Mouse (Mus musculus) embryonic facial prominence, embryonic 15.5 days (tissue): ENCODE results near the gene Bola1. TPM values are rescaled to one million over a fixed set of nuclear protein-coding genes. Genes with fewer than 3 reads are reported as not detected.
"Not testable (repeated sequence)": the region's sequence is repeated elsewhere in the genome, so short reads cannot be mapped to it uniquely, and the experiment has no call there.

Source experiments
- ATAC-seq: fragments of 200-750 bp; cut with Nextera tagmentation; 2 replicates; pipeline ENCODE4 v1.8.0; 2017; ENCODE audit warnings: low read depth, moderate TSS enrichment; ENCODE audit not compliant: insufficient number of reproducible peaks, low FRiP score, low TSS enrichment
- H3K27ac ChIP-seq: fragments of 300-500 bp; sonication (generic); replicated peaks from 2 replicates; pipeline ENCODE4 v1.5.1; 2015; ENCODE audit warnings: mild to moderate bottlenecking, inconsistent platforms
- H3K27me3 ChIP-seq: fragments of 300-500 bp; sonication (generic); 2 replicates; pipeline ENCODE4 v1.6.1; 2015; ENCODE audit warnings: inconsistent platforms
- H3K36me3 ChIP-seq: fragments of 300-500 bp; sonication (generic); 2 replicates; pipeline ENCODE4 v1.6.1; 2015; ENCODE audit warnings: mild to moderate bottlenecking, inconsistent platforms
- H3K4me1 ChIP-seq: fragments of 300-500 bp; sonication (generic); 2 replicates; pipeline ENCODE4 v1.6.1; 2015; ENCODE audit warnings: inconsistent platforms
- H3K4me2 ChIP-seq: fragments of 300-500 bp; sonication (generic); replicated peaks from 2 replicates; pipeline ENCODE4 v1.6.1; 2015; ENCODE audit warnings: mild to moderate bottlenecking, inconsistent platforms
- H3K4me3 ChIP-seq: fragments of 300-500 bp; sonication (generic); replicated peaks from 2 replicates; pipeline ENCODE4 v1.5.1; 2015; ENCODE audit warnings: mild to moderate bottlenecking, inconsistent platforms
- H3K9ac ChIP-seq: fragments of 300-500 bp; sonication (generic); 2 replicates; pipeline ENCODE4 v1.6.1; 2015; ENCODE audit warnings: inconsistent platforms
- H3K9me3 ChIP-seq: fragments of 300-500 bp; sonication (generic); replicated peaks from 2 replicates; pipeline ENCODE4 v1.6.1; 2016; ENCODE audit warnings: inconsistent platforms
- WGBS: fragments of 180-500 bp; shearing (Covaris S2); methylation state at CpG from one replicate; pipeline ENCODE4 v1.1.7; 2015; 5-methylcytosine and 5-hydroxymethylcytosine counted together
- polyA plus RNA-seq: library from polyadenylated mRNA; unstranded; fragments of >200 nt; fragmentation: Nextera tagmentation; extraction: Ambion mirVana; gene quantifications from 2 replicates; pipeline ENCODE4 v1.2.1, GENCODE M21; 2015

Gene Bola1
- polyA plus RNA-seq, 1 experiment from 2014 or later, result 52.6 TPM

DNA sequence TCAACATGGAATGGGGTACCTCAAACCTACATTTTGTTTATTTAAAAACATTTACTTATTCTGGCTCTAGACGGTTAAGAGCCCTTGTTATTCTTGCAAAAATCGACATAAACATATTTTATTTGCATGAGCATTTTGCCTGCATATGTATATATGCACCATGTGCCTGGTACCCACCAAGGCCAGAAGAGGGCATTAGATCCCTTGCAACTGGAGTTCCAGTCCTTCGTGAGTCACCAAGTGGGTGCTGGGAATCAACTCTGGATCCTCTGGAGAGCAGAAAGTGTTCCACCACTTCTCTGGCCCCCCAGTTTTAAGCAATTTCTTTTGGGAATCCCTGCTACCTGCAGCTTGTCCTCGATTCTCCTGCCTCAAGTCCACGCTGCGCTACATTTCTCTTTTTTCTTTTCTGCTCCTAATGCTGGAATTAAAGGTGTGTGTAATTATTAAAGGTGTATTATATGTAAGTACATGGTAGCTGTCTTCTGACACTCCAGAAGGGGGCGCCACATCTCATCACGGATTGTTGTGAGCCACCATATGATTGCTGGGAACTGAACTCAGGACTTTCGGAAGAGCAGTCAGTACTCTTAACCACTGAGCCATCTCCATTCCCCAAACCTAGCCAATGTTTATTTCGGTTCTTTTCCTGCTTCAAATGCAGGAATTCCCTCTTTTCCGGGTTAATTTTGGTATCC lies 23.7 kb downstream of the Bola1 start:
- H3K4me2 ChIP-seq, result no peak overlapping the region
- H3K27ac ChIP-seq, result no peak overlapping the region
- H3K27me3 ChIP-seq, result no peaks in the 10 kb centered on the region
- no peak overlapping the region for H3K9ac ChIP-seq
- H3K36me3 ChIP-seq, result peaks cover 3% of the 10 kb centered on the region; the same call in 1 of the 2 replicates
- no peaks in the 10 kb centered on the region for H3K9me3 ChIP-seq
- H3K4me3 ChIP-seq, result no peak overlapping the region
- WGBS, result 89% methylated on average over 11 of the region's 11 CpGs
- ATAC-seq, result no peak
- peaks cover 14% of the 10 kb centered on the region for H3K4me1 ChIP-seq

DNA sequence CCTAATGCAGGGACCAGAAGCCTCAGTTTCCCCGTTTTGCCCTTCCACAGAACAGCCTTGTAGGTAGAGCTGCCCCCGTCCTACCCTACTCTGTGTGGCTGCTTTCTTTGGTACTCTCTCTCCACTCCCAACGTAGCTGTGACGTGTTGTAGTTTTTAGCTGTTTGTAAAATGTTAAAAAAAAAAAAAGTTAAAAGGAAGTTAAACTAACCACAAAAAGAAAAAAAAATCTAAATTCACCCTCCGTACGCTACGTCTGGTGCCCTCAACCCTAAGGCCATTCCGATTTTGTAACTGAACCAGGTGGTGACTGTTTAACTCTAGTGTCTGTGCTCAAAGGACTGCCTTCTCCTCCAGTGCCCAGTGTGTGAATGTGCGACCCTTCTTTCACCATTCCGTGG lies 24.5 kb downstream of the Bola1 start:
- peaks cover 8% of the 10 kb centered on the region; the same call in 1 of the 2 replicates for H3K36me3 ChIP-seq
- no peak for ATAC-seq
- H3K9me3 ChIP-seq, result no peaks in the 10 kb centered on the region
- WGBS, result 75% methylated on average over 10 of the region's 10 CpGs
- H3K27me3 ChIP-seq, result no peaks in the 10 kb centered on the region
- peaks cover 14% of the 10 kb centered on the region for H3K4me1 ChIP-seq
- no peak overlapping the region for H3K9ac ChIP-seq
- no peak overlapping the region for H3K27ac ChIP-seq
- H3K4me2 ChIP-seq, result no peak overlapping the region
- H3K4me3 ChIP-seq, result no peak overlapping the region

DNA sequence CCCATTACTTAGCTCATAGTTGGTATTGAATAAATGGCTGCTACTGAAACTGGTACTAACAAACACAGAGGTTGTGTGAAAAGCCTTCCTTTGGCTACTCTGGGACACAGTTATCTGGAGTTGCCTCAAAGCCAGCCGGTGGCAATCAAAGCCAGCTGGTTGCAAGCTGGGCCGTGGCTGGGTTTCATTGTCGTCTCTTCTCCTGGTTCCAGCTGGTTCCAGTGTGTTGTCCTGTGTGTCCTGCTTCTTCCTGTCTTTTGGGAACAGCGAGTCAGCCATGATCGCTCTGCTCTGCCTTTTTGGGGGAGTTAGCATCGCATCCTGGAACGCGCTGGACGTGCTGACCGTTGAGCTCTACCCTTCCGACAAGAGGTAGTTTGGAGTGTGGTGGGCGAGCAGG lies 26.5 kb downstream of the Bola1 start:
- Histone ChIP-seq H3K9ac (no peak overlapping the region), H3K4me1 (peaks cover 11% of the 10 kb centered on the region), H3K9me3 (no peaks in the 10 kb centered on the region), H3K4me3 (no peak overlapping the region), H3K27me3 (no peaks in the 10 kb centered on the region), H3K4me2 (peak overlapping the region; percentile 8; the same call in 1 of the 2 replicates), H3K36me3 (peaks cover 12% of the 10 kb centered on the region; the same call in 1 of the 2 replicates), H3K27ac (no peak overlapping the region)
- ATAC-seq, result no peak
- 33% methylated on average over 12 of the region's 12 CpGs for WGBS

DNA sequence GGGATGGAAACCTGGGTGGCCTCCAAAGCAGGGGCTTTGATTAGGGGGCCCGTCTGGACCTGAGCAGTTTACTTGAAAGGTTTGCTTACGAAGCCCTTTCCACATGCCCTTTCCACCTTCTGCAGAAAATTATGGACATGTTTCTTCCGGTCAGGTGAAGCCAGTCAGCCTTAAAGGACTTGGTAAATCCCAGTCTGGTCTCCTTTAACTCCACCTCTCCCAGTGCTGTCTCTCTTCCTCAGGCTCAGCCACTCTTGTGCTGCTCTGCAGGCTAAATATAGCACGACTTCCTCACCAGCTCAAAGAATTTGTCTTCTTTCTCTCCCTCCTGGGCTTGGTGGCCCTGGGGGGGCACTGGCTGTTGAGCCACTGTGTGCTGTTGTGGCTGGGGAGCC lies 37.1 kb downstream of the Bola1 start:
- no peaks in the 10 kb centered on the region for H3K9me3 ChIP-seq
- peak overlapping the region; percentile 81 for H3K4me2 ChIP-seq
- H3K4me1 ChIP-seq, result peaks cover 29% of the 10 kb centered on the region
- H3K27ac ChIP-seq, result no peak overlapping the region
- no peak for ATAC-seq
- H3K9ac ChIP-seq, result 0 out of 2 replicates have a peak overlapping the region, but pooled peaks have one; percentile 4
- 19% methylated on average over 4 of the region's 4 CpGs for WGBS
- H3K27me3 ChIP-seq, result no peaks in the 10 kb centered on the region
- no peak overlapping the region; the same call in 1 of the 2 replicates for H3K4me3 ChIP-seq
- peaks cover 15% of the 10 kb centered on the region for H3K36me3 ChIP-seq

DNA sequence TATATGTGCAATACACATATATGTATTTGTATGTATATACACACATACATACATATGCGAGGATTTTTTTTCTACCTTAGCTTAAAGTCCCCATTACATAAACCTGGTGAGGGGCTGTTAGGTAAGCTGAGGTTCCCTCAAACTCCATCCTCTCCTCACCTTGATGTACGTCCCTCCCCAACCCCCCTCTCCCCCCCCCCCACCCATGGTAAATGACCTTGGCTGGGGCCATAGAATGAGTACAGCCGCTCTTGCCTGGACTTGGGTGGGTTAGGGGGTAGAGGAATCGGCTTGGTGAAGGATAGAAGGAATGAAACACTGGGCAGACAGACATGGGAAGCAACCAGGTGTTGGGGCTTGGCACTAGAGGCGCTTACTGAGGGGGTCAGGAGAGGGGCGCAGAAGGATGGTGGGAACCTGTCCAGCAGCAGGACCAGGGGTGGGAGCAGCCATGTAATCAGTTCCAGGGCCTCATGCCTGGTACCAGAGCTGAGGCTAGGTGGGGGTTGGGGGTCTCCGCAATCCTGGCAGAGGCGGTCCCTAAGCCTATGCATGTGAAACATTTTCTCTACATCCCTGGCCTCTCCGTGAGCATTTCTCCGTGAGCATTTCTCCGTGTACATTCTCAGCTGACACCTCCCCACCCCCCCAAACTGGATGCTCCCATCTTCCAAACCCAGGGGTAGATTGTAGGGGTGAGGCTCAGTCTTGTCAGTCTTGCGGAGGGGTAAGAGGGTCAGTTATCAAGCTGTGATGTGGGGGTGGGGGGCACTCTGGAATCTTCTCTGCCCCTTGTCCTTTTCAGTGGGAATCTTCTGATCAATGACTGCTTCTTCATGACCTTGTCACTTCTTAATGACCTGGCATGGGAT lies 37.8 kb downstream of the Bola1 start:
- ATAC-seq, result 0 out of 2 replicates have a peak, but pooled peaks have one; percentile 2
- H3K9ac ChIP-seq, result peak overlapping the region; percentile 4; the same call in 1 of the 2 replicates
- peaks cover 18% of the 10 kb centered on the region for H3K36me3 ChIP-seq
- WGBS, result 23% methylated on average over 12 of the region's 12 CpGs
- H3K4me2 ChIP-seq, result peak overlapping the region; percentile 81
- H3K27ac ChIP-seq, result no peak overlapping the region
- H3K27me3 ChIP-seq, result no peaks in the 10 kb centered on the region
- peak overlapping the region; percentile 57 for H3K4me3 ChIP-seq
- H3K4me1 ChIP-seq, result peaks cover 29% of the 10 kb centered on the region
- H3K9me3 ChIP-seq, result no peaks in the 10 kb centered on the region

DNA sequence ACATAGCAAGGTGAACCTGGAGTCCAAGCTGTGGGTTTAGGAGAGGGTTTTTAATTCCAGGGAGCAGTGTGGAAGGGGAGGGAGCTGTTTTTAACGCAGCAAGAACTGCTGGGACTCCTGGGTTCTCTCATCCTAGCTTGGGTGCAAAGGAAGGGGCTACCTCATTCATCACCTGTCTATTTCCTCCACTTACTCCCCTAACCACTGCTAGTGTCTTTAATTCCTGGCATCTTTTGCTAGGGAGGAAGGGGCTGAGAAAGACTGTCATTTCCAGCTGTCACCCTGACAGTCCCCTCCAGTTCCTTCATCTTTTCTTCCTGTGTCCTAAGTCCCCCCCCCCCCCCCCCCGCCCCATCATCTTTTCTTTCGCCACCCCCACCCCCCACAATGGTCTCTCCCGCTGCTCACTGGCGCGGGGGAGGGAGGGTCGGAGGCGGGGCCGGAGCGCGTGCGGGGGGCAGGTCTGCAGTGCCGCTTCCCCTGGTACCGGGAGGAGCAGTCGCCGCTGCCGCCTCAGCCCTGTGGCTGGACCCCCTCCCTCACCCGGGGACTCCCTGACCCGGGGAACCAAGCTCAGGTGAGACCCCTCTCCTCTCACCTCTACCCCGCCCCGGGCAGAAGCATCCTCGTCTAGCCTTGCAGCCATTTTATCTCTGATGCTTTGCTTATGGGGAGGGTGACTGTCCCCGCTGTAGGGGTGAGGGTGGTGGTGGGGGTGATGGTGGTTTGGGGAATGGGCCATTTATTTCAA lies 38.6 kb downstream of the Bola1 start, which contains the start of gene Sv2a:
Gene Sv2a (plus strand): TSS at position 425 of the 751 bp plus-strand sequence.
- Histone ChIP-seq H3K27ac (no peak within 1 kb of the TSS), H3K4me1 (peaks cover 29% of the 10 kb centered on the region), H3K36me3 (peaks cover 26% of the 10 kb centered on the region), H3K4me2 (peak within 1 kb of the TSS; percentile 81), H3K27me3 (no peaks in the 10 kb centered on the region), H3K9ac (peak within 1 kb of the TSS; percentile 37), H3K9me3 (no peaks in the 10 kb centered on the region), H3K4me3 (peak within 1 kb of the TSS; percentile 57)
- peak; percentile 52; the same call in 1 of the 2 replicates for ATAC-seq
- WGBS, result 2% methylated on average over 22 of the region's 23 CpGs

DNA sequence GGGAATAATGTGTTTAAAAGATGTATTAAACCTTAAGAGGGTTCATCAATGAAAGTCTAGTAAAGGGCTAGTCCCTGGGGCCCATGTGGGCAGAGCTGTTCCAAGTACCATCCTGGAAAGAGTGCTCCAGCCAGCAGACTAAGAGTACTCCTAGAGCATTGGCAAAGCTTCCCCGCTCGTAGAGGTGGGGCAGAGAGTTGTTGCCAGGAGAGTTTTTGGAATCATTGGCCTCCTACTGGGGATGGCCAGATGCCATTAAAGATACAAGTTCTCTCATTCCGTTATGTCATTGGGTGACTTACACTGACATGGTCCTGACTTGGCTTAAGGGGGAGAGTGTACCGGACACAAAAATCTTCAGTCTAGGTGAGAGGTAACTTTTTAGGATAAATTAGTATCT lies 40.0 kb downstream of the Bola1 start:
- Histone ChIP-seq H3K4me3 (no peak overlapping the region), H3K27ac (no peak overlapping the region), H3K9me3 (no peaks in the 10 kb centered on the region), H3K27me3 (no peaks in the 10 kb centered on the region), H3K9ac (no peak overlapping the region), H3K4me2 (no peak overlapping the region), H3K4me1 (peaks cover 33% of the 10 kb centered on the region), H3K36me3 (peaks cover 38% of the 10 kb centered on the region)
- ATAC-seq, result no peak
- WGBS, result 54% methylated on average over 4 of the region's 4 CpGs

DNA sequence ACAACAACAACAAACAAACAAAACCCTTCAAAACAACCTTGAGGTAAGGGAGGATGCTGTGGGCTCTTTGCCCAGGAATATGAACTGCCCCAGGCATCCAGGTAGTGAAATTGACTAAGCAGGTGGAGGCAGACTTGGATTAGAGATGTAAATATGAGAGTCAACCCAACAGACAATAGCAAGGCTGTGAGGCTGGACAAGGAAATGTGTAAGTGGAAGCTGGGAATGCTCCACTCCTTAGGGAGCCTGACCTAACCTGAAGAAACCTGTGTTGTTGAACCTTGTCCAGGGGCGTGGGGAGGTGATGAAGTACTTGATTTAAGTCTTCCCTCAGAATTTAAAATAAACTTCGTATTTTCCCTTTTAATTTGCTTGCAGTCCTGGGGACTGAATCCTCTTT lies 40.6 kb downstream of the Bola1 start:
- peaks cover 41% of the 10 kb centered on the region for H3K36me3 ChIP-seq
- no peaks in the 10 kb centered on the region for H3K9me3 ChIP-seq
- no peak overlapping the region for H3K9ac ChIP-seq
- ATAC-seq, result no peak
- no peak overlapping the region for H3K27ac ChIP-seq
- 66% methylated on average over 2 of the region's 2 CpGs for WGBS
- H3K27me3 ChIP-seq, result no peaks in the 10 kb centered on the region
- H3K4me1 ChIP-seq, result peaks cover 40% of the 10 kb centered on the region
- no peak overlapping the region for H3K4me2 ChIP-seq
- H3K4me3 ChIP-seq, result no peak overlapping the region

DNA sequence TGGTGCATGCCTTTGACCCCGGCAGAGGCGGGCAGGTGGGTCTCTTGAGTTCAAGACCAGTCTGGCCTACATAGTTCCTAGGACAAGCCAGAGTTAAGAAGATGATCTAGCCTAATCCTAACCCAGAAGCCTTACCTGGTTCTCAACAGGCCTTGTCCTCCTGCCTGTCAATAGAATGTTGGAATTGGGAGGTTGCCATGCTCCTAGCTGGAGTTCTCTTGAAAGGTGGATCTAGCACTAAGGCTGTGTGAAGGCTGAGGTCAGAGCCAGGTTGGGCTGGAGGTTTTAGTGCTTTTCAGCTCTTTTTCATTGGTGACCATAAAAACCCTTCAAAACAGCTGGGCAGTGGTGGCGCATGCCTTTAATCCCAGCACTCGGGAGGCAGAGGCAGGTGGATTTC lies 41.1 kb downstream of the Bola1 start:
- 88% methylated on average over 4 of the region's 4 CpGs for WGBS
- no peaks in the 10 kb centered on the region for H3K9me3 ChIP-seq
- no peak for ATAC-seq

DNA sequence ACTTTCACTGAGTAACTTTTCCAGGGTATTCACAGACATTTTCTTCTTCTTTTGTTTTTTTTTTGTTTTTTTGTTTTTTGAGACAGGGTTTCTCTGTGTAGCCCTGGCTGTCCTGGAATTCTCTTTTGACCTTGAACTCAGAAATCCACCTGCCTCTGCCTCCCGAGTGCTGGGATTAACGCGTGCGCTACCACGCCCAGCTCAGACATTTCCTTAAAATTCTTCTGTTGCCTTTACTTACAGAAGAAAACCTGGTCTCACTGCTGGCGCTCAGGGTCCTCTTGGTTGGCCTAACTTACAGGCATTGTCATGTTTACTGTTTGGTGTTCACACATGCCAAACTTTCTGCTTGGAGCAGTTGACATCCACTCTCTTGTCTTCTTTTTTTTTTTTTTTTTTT lies 44.3 kb downstream of the Bola1 start:
- H3K27ac ChIP-seq, result no peak overlapping the region
- no peak overlapping the region for H3K4me2 ChIP-seq
- H3K9me3 ChIP-seq, result no peaks in the 10 kb centered on the region
- H3K27me3 ChIP-seq, result no peaks in the 10 kb centered on the region
- WGBS, result 94% methylated on average over 6 of the region's 6 CpGs
- peaks cover 40% of the 10 kb centered on the region for H3K4me1 ChIP-seq
- H3K4me3 ChIP-seq, result no peak overlapping the region
- no peak for ATAC-seq
- no peak overlapping the region for H3K9ac ChIP-seq
- H3K36me3 ChIP-seq, result peaks cover 42% of the 10 kb centered on the region

More for the DNA sequence above, 41.1 kb downstream of the Bola1 start:
- no peak overlapping the region for H3K27ac ChIP-seq
- H3K27me3 ChIP-seq, result no peaks in the 10 kb centered on the region
- H3K4me2 ChIP-seq, result no peak overlapping the region
- H3K9ac ChIP-seq, result no peak overlapping the region
- peaks cover 43% of the 10 kb centered on the region for H3K4me1 ChIP-seq
- peaks cover 41% of the 10 kb centered on the region for H3K36me3 ChIP-seq
- no peak overlapping the region for H3K4me3 ChIP-seq

DNA sequence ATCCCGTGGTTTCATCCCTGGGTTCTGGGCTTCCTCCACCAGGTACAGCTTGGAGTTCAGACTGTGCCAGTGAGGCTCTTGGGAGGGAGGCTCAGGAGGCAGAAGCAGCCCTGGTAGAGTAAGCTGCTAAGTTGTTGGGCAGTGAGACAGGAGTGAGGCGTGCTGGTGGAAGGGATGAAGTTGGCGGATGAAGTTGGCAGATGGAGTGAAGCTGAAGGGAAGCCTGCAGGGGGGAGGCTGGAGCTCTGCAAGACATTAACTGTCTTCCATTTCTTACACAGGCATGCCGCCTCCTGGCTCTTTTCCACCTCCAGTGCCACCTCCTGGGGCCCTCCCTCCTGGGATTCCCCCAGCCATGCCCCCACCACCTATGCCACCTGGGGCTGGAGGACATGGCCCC lies 45.5 kb downstream of the Bola1 start:
- H3K36me3 ChIP-seq, result peaks cover 51% of the 10 kb centered on the region
- H3K9ac ChIP-seq, H3K27me3 ChIP-seq, H3K4me2 ChIP-seq, H3K9me3 ChIP-seq, H3K27ac ChIP-seq, ATAC-seq: not testable (repeated sequence)
- peaks cover 36% of the 10 kb centered on the region for H3K4me1 ChIP-seq
- 90% methylated on average over 4 of the region's 4 CpGs for WGBS
- H3K4me3 ChIP-seq, result peak overlapping the region; percentile 7; the same call in 1 of the 2 replicates
